Mouse (Mus musculus): ENCODE data around the gene Syap1.

GRCm38 (mm10) chrX:162829203-162829708 is 59.0 kb downstream of the Syap1 start, which contains the start of gene Txlng:
- TF ChIP-seq CTCF (IDR thresholded peaks at IDR 0.05; ENCODE audit: borderline replicate concordance, control insufficient read depth, extremely low read depth, insufficient read depth, low read length, poor library complexity) (0 out of 2 replicates have a peak, but pooled peaks have one; percentile 29), POLR2A (IDR thresholded peaks at IDR 0.05; ENCODE audit: control insufficient read depth, extremely low read depth, insufficient read depth, low read length, poor library complexity) (peak; percentile 68)

Measured in thymus, adult 2 months (tissue).